Mouse (Mus musculus): ENCODE measurements around the gene Hdac11. TPM values are rescaled to one million over a fixed set of nuclear protein-coding genes. Genes with fewer than 3 reads are reported as not detected.
A peak's percentile ranks its signal among the peaks of the same experiment; 100 is the strongest.

The Hdac11 gene
- total RNA-seq, 2 experiments from 2014 or later: 0.99 to 2.1 TPM

- ATAC-seq (replicated peaks; ENCODE audit: low FRiP score, low TSS enrichment, poor library complexity, severe bottlenecking): peak; percentile 83
Observed at GRCm38 (mm10) chr6:91163195-91163911, 6.9 kb downstream of the Hdac11 start.

GRCm38 (mm10) chr6:91164584-91164983 lies 8.1 kb downstream of the Hdac11 start:
- ATAC-seq (replicated peaks; ENCODE audit: low FRiP score, low TSS enrichment, poor library complexity, severe bottlenecking): no peak

GRCm38 (mm10) chr6:91165210-91165609 lies 8.7 kb downstream of the Hdac11 start:
- peak; percentile 32 for ATAC-seq (replicated peaks; ENCODE audit: low FRiP score, low TSS enrichment, poor library complexity, severe bottlenecking)

- ATAC-seq (replicated peaks; ENCODE audit: low FRiP score, low TSS enrichment, poor library complexity, severe bottlenecking): no peak
Observed at GRCm38 (mm10) chr6:91167828-91168227, 11.4 kb downstream of the Hdac11 start.

- ATAC-seq (replicated peaks; ENCODE audit: low FRiP score, low TSS enrichment, poor library complexity, severe bottlenecking): no peak
Observed at GRCm38 (mm10) chr6:91169129-91169528, 12.7 kb downstream of the Hdac11 start.

- no peak for ATAC-seq (replicated peaks; ENCODE audit: low FRiP score, low TSS enrichment, poor library complexity, severe bottlenecking)
Observed at GRCm38 (mm10) chr6:91171396-91171895, 15.0 kb downstream of the Hdac11 start.

GRCm38 (mm10) chr6:91172381-91172780 lies 15.9 kb downstream of the Hdac11 start:
- no peak for ATAC-seq (replicated peaks; ENCODE audit: low FRiP score, low TSS enrichment, poor library complexity, severe bottlenecking)

- peak; percentile 55 for ATAC-seq (replicated peaks; ENCODE audit: low FRiP score, low TSS enrichment, poor library complexity, severe bottlenecking)
Observed at GRCm38 (mm10) chr6:91173221-91173880, 16.9 kb downstream of the Hdac11 start.

GRCm38 (mm10) chr6:91174211-91174610 lies 17.7 kb downstream of the Hdac11 start:
- no peak for ATAC-seq (replicated peaks; ENCODE audit: low FRiP score, low TSS enrichment, poor library complexity, severe bottlenecking)

GRCm38 (mm10) chr6:91180767-91181171 lies 24.3 kb downstream of the Hdac11 start:
- ATAC-seq (replicated peaks; ENCODE audit: low FRiP score, low TSS enrichment, poor library complexity, severe bottlenecking): no peak

GRCm38 (mm10) chr6:91181320-91181719 lies 24.9 kb downstream of the Hdac11 start:
- no peak for ATAC-seq (replicated peaks; ENCODE audit: low FRiP score, low TSS enrichment, poor library complexity, severe bottlenecking)

GRCm38 (mm10) chr6:91182075-91182490 lies 25.6 kb downstream of the Hdac11 start:
- ATAC-seq (replicated peaks; ENCODE audit: low FRiP score, low TSS enrichment, poor library complexity, severe bottlenecking): no peak

- ATAC-seq (replicated peaks; ENCODE audit: low FRiP score, low TSS enrichment, poor library complexity, severe bottlenecking): no peak
Observed at GRCm38 (mm10) chr6:91183041-91183440, 26.6 kb downstream of the Hdac11 start.

- no peak for ATAC-seq (replicated peaks; ENCODE audit: low FRiP score, low TSS enrichment, poor library complexity, severe bottlenecking)
Observed at GRCm38 (mm10) chr6:91183980-91184379, 27.5 kb downstream of the Hdac11 start.

- ATAC-seq (replicated peaks; ENCODE audit: low FRiP score, low TSS enrichment, poor library complexity, severe bottlenecking): no peak
Observed at GRCm38 (mm10) chr6:91184776-91185175, 28.3 kb downstream of the Hdac11 start.

GRCm38 (mm10) chr6:91185502-91185901 lies 29.0 kb downstream of the Hdac11 start:
- no peak for ATAC-seq (replicated peaks; ENCODE audit: low FRiP score, low TSS enrichment, poor library complexity, severe bottlenecking)

GRCm38 (mm10) chr6:91186161-91186931 lies 29.9 kb downstream of the Hdac11 start:
- peak; percentile 85 for ATAC-seq (replicated peaks; ENCODE audit: low FRiP score, low TSS enrichment, poor library complexity, severe bottlenecking)

GRCm38 (mm10) chr6:91186934-91187333 lies 30.5 kb downstream of the Hdac11 start:
- ATAC-seq (replicated peaks; ENCODE audit: low FRiP score, low TSS enrichment, poor library complexity, severe bottlenecking): no peak

- no peak for ATAC-seq (replicated peaks; ENCODE audit: low FRiP score, low TSS enrichment, poor library complexity, severe bottlenecking)
Observed at GRCm38 (mm10) chr6:91187871-91188270, 31.4 kb downstream of the Hdac11 start.

GRCm38 (mm10) chr6:91189971-91190370 lies 33.5 kb downstream of the Hdac11 start:
- no peak for ATAC-seq (replicated peaks; ENCODE audit: low FRiP score, low TSS enrichment, poor library complexity, severe bottlenecking)
